ENCODE assay signal across 8 mouse cellular contexts in the genomic region with DNA sequence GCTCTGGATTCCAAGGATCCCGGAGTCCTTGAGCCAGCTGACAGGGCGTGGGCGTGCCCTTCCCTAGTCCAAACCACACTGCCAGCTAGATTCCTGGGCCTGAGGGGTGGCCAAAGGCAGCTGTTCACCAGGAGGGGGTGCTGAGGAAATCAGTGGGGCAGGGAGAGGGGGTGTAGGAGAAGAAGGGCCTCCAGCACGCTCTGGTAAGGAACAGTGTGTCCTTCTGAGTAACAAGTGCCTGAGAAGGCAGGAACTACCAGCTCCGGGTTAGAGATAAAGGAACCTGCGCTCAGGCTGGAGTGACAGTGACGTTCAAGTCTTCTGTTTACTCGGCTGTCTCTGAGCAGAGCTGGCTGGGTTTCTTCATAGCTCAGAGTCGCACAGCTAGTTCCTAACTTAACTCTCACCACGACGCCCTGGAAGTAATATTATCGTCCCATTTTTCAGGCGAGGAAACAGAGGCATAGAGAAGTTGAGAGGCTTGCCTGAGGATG. TPM values are rescaled to one million over a fixed set of nuclear protein-coding genes. Genes with fewer than 3 reads are reported as not detected.
DNase-seq lines count a peak whose midpoint lies in the region; ATAC-seq lines count a peak whose summit lies in the region.

No protein-coding gene starts in this region.

- no peak overlapping the region for H3K4me3 ChIP-seq in kidney, embryonic 16.5 days (ENCODE audit: low read length)
- H3K4me3 ChIP-seq in limb, embryonic 10.5 days: peak overlapping the region; percentile 7; the same call in 1 of the 2 replicates
- H3K4me3 ChIP-seq in stomach, embryonic 15.5 days (replicated peaks): no peak overlapping the region

- intact Hi-C loops in gastrocnemius, postnatal 14 days (cut with DNase I; ENCODE audit: low total_unique reads): no loop called here

- H3K4me1 ChIP-seq in kidney, embryonic 16.5 days (ENCODE audit: insufficient read depth, low read length): peaks cover 32% of the 10 kb centered on the region
- peaks cover 55% of the 10 kb centered on the region for H3K4me1 ChIP-seq in limb, embryonic 10.5 days
- H3K4me1 ChIP-seq in stomach, embryonic 15.5 days: peaks cover 28% of the 10 kb centered on the region

- no peaks in the 10 kb centered on the region for H3K9me3 ChIP-seq in kidney, embryonic 16.5 days (ENCODE audit: low read length)
- H3K9me3 ChIP-seq in limb, embryonic 10.5 days (replicated peaks): no peaks in the 10 kb centered on the region
- no peaks in the 10 kb centered on the region for H3K9me3 ChIP-seq in stomach, embryonic 15.5 days

- peak overlapping the region; percentile 17; the same call in 1 of the 2 replicates for H3K27ac ChIP-seq in kidney, embryonic 16.5 days (ENCODE audit: low read length)
- H3K27ac ChIP-seq in limb, embryonic 10.5 days: peak overlapping the region; percentile 87
- peak overlapping the region; percentile 57 for H3K27ac ChIP-seq in stomach, embryonic 15.5 days

- no peak overlapping the region for H3K9ac ChIP-seq in kidney, embryonic 16.5 days (replicated peaks; ENCODE audit: low read length)
- H3K9ac ChIP-seq in stomach, embryonic 15.5 days: no peak overlapping the region

- no peaks in the 10 kb centered on the region for H3K36me3 ChIP-seq in kidney, embryonic 16.5 days (ENCODE audit: insufficient read depth, low read length)
- H3K36me3 ChIP-seq in limb, embryonic 10.5 days: no peaks in the 10 kb centered on the region
- no peaks in the 10 kb centered on the region for H3K36me3 ChIP-seq in stomach, embryonic 15.5 days

- no peak overlapping the region for H3K4me2 ChIP-seq in kidney, embryonic 16.5 days (replicated peaks; ENCODE audit: low read depth, low read length)
- no peak overlapping the region for H3K4me2 ChIP-seq in stomach, embryonic 15.5 days

- 61% methylated on average over 13 of the region's 13 CpGs for WGBS in kidney, embryonic 16.5 days
- 59% methylated on average over 13 of the region's 13 CpGs for WGBS in limb, embryonic 10.5 days
- 43% methylated on average over 13 of the region's 13 CpGs for WGBS in stomach, embryonic 15.5 days

- no peak for ATAC-seq in kidney, embryonic 16.5 days (ENCODE audit: low FRiP score, low TSS enrichment)
- no peak for ATAC-seq in stomach, embryonic 15.5 days (ENCODE audit: insufficient read depth, low FRiP score, low read depth)

- no peaks in the 10 kb centered on the region for H3K27me3 ChIP-seq in kidney, embryonic 16.5 days (ENCODE audit: insufficient read depth, low read length)
- H3K27me3 ChIP-seq in limb, embryonic 10.5 days (ENCODE audit: low read depth, poor library complexity, severe bottlenecking): no peaks in the 10 kb centered on the region
- no peaks in the 10 kb centered on the region for H3K27me3 ChIP-seq in stomach, embryonic 15.5 days (replicated peaks)

- DNase-seq in kidney, adult 11 months: no peak
- DNase-seq in MN1 (ENCODE audit: low spot score): peak; percentile 76
- peak; percentile 78 for DNase-seq in gastrocnemius, postnatal 14 days
- no peak for DNase-seq in limb, embryonic 10.5 days (ENCODE audit: low spot score)
- DNase-seq in T-cell, adult 2 months (ENCODE audit: low spot score): no peak
- DNase-seq in urinary bladder, postnatal 25 days (ENCODE audit: low spot score): no peak

RNA-seq across cellular contexts. Expression of gene Wasf2, which starts 22.5 kb away (rescaled TPM):
- polyA plus RNA-seq in kidney, embryonic 16.5 days (2015; fragmentation: Nextera tagmentation; extraction: Ambion mirVana): 77.4 and 102 TPM in 2 replicates
- 10 to 100 TPM; 53.8 to 63.9 TPM for total RNA-seq in gastrocnemius, postnatal 14 days (2021)
- 62.9 and 73.7 TPM in 2 replicates for polyA plus RNA-seq in limb, embryonic 10.5 days (2016; fragmentation: Nextera tagmentation; extraction: Ambion mirVana)
- polyA plus RNA-seq in stomach, embryonic 15.5 days (2015; fragmentation: Nextera tagmentation; extraction: Ambion mirVana): 109 TPM in 2 replicates

Comparison
In these comparisons a context has a peak if more than half of its experiments do, and no peak if none do; other contexts are left out.
1. H3K27ac ChIP-seq: peak in every context shown above with its lines; median percentile 87 in limb, embryonic 10.5 days; 57 in stomach, embryonic 15.5 days; 17 in kidney, embryonic 16.5 days.
2. DNase-seq: peak in MN1 (single experiment) and gastrocnemius, postnatal 14 days (single experiment); none in kidney, adult 11 months (single experiment), limb, embryonic 10.5 days (single experiment), T-cell, adult 2 months (single experiment) and urinary bladder, postnatal 25 days (single experiment).